Mouse (Mus musculus): Measurements from ENCODE around the gene Cadm1.

DNA sequence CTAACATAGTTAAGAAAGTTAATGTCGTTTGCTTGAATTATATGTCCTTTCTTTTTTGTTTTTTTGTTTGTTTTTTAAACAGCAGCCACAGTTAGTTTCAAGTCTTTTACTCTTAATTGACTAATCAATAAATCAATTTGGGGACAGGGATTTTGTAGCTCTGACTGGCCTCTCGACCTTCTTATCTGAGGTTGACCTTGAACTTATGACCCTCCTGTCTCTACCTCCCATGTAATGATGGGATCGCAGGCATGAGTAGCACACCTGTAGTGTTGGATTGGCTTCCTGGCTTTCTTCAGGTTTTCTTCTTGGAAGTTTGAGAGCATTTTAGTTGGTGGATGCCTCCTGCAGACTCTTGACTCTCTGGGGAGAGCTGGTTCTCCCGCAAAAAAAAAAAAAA, 53.3 kb downstream of the Cadm1 start:
- no peak for TF ChIP-seq CTCF (IDR thresholded peaks at IDR 0.05; ENCODE audit: low read depth)
- TF ChIP-seq EP300 (IDR thresholded peaks at IDR 0.05; ENCODE audit: low read depth) = no peak
